Mouse (Mus musculus) intestine, embryonic 15.5 days (tissue): ENCODE measurements around the gene Dcps. TPM values are rescaled to one million over a fixed set of nuclear protein-coding genes. Genes with fewer than 3 reads are reported as not detected.

ENCODE experiments used
- ATAC-seq: fragments of 200-750 bp; cut with Nextera tagmentation; 2 replicates; pipeline ENCODE4 v1.8.0; 2017; ENCODE audit warnings: moderate TSS enrichment, moderate library complexity
- H3K27ac ChIP-seq: fragments of 300-500 bp; sonication (generic); 2 replicates; pipeline ENCODE4 v1.5.1; 2015; ENCODE audit warnings: mild to moderate bottlenecking, inconsistent platforms
- H3K27me3 ChIP-seq: fragments of 300-500 bp; sonication (generic); replicated peaks from 2 replicates; pipeline ENCODE4 v1.6.1; 2015; ENCODE audit warnings: inconsistent platforms
- H3K36me3 ChIP-seq: fragments of 300-500 bp; sonication (generic); 2 replicates; pipeline ENCODE4 v1.6.1; 2015; ENCODE audit warnings: inconsistent platforms
- H3K4me1 ChIP-seq: fragments of 300-500 bp; sonication (generic); replicated peaks from 2 replicates; pipeline ENCODE4 v1.6.1; 2015; ENCODE audit warnings: inconsistent platforms
- H3K4me2 ChIP-seq: fragments of 300-500 bp; sonication (generic); replicated peaks from 2 replicates; pipeline ENCODE4 v1.6.1; 2015; ENCODE audit warnings: mild to moderate bottlenecking, inconsistent platforms
- H3K4me3 ChIP-seq: fragments of 300-500 bp; sonication (generic); replicated peaks from 2 replicates; pipeline ENCODE4 v1.5.1; 2015; ENCODE audit warnings: inconsistent platforms
- H3K9ac ChIP-seq: fragments of 300-500 bp; sonication (generic); 2 replicates; pipeline ENCODE4 v1.6.1; 2015; ENCODE audit warnings: inconsistent platforms
- H3K9me3 ChIP-seq: fragments of 300-500 bp; sonication (generic); 2 replicates; pipeline ENCODE4 v1.6.1; 2016; ENCODE audit warnings: inconsistent platforms
- WGBS: fragments of 180-500 bp; shearing (Covaris S2); methylation state at CpG from one replicate; pipeline ENCODE4 v1.1.7; 2015; 5-methylcytosine and 5-hydroxymethylcytosine counted together
- polyA plus RNA-seq: library from polyadenylated mRNA; unstranded; fragments of >200 nt; fragmentation: Nextera tagmentation; extraction: Ambion mirVana; gene quantifications from 2 replicates; pipeline ENCODE4 v1.2.1, GENCODE M21; 2015

Gene Dcps
- polyA plus RNA-seq, result 86.1 and 87.1 TPM in 2 replicates

DNA sequence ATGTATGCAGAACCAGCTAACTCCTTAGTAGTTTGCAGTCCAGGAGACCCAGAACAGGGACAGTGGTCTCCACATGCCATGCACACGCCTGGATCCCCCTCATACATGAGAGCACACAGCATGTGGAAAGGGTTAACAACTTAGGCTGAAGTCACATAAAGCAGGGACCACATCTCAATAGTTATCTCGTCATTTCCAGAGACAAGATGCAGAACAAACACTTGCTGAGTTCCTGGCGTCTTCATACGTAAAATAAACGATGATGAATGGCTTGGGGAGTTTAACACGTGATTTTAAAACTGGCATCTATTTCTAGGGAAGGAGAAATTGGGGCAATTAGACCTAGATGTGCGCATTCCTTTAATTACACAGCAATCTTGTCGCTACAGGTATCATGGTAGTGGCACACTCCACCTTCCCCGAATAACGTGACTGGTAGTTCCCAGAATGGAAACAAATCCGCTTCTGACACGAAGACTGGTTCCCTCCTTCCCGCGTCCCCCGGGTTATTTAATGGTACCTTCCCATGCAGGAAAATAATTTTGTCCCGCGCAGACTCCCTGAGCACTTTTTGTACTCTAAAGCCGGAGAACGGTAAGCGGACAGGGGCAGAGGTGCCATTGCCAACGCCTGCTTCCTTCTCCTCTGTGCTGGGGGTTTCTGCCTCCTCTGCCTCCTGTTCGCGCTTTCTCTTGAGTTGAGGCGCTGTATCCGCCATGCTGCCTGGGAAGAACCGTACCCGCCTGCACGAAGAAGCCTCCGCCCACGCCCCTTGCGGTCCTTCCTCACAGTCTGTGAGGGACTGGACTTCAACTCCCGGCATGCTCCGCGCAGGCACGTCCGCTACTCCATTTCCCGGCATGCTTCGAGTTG is at the start of gene Dcps:
Gene Dcps, minus strand, starts transcription at position 811 of the 873 bp plus-strand sequence.
- Histone ChIP-seq H3K4me3 (peak within 1 kb of the TSS; percentile 65), H3K27me3 (no peaks in the 10 kb centered on the region), H3K36me3 (peaks cover 5% of the 10 kb centered on the region; the same call in 1 of the 2 replicates), H3K9me3 (no peaks in the 10 kb centered on the region), H3K4me1 (no peaks in the 10 kb centered on the region; the same call in 1 of the 2 replicates), H3K4me2 (peak within 1 kb of the TSS; percentile 70), H3K9ac (peak within 1 kb of the TSS; percentile 60), H3K27ac (peak within 1 kb of the TSS; percentile 89)
- under 1% methylated on average over 38 of the region's 38 CpGs for WGBS
- ATAC-seq, result peak; percentile 98

GRCm38 (mm10) chr9:35223466-35223865 is 47.6 kb upstream of the Dcps start:
- no peaks in the 10 kb centered on the region for H3K27me3 ChIP-seq
- H3K36me3 ChIP-seq, result 0 out of 2 replicates have a peak, but pooled peaks cover 5% of the 10 kb centered on the region
- H3K4me2 ChIP-seq, result no peak overlapping the region
- H3K4me3 ChIP-seq, result no peak overlapping the region
- no peaks in the 10 kb centered on the region for H3K9me3 ChIP-seq
- H3K27ac ChIP-seq, result no peak overlapping the region
- H3K9ac ChIP-seq, result no peak overlapping the region
- no peak for ATAC-seq
- H3K4me1 ChIP-seq, result no peaks in the 10 kb centered on the region
- 95% methylated on average over 3 of the region's 3 CpGs for WGBS

GRCm38 (mm10) chr9:35217963-35218362 is 42.1 kb upstream of the Dcps start:
- Histone ChIP-seq H3K4me2 (no peak overlapping the region), H3K27ac (no peak overlapping the region), H3K4me3 (no peak overlapping the region), H3K36me3 (peaks cover 34% of the 10 kb centered on the region), H3K27me3 (no peaks in the 10 kb centered on the region), H3K4me1 (no peaks in the 10 kb centered on the region), H3K9me3 (no peaks in the 10 kb centered on the region), H3K9ac (no peak overlapping the region)
- 56% methylated on average over 1 of the region's 1 CpGs for WGBS
- ATAC-seq, result no peak

DNA sequence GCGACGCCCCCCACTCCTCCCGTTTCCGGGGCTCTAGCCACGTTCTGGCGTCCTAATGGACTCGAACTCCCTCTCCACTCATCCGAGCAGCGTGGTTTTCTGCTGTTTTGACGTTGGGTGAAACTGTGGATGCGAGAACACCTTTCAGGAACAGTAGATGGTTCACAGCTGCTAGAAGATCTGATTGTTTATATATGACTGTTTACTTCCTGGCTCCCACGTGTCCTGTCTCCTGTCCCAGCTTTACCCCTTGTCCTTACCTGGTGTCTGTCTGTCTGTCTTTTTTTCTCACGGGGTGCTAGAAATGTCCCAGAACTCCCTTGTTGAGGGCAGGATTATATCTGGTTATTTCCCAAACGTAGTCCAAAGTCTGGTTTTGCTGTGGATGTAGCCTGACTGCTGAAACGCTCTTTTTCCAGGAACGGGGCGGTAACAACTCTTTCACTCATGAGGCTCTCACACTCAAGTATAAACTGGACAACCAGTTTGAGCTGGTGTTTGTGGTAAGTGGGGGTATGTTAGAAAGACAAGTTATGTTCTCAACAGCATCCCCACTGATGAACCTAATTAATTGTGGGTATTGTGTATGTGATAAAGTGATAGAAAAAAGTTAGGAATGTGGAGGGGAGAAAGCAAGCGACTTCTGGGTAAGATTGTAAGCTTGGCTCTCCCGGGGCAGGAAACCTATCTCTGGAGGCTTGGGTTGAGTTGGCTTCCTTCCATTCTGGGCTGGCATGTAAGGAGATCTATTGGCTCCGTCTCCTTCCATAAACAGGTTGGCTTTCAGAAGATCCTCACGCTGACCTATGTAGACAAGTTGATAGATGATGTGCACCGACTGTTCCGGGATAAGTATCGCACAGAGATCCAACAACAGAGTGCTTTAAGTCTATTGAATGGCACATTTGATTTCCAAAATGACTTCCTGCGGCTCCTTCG is 36.0 kb upstream of the Dcps start:
- H3K9ac ChIP-seq, result peak overlapping the region; percentile 77
- WGBS, result 29% methylated on average over 26 of the region's 26 CpGs
- H3K9me3 ChIP-seq, result no peaks in the 10 kb centered on the region
- peak; percentile 11 for ATAC-seq
- peak overlapping the region; percentile 69 for H3K4me3 ChIP-seq
- peaks cover 12% of the 10 kb centered on the region for H3K4me1 ChIP-seq
- H3K4me2 ChIP-seq, result peak overlapping the region; percentile 65
- H3K27ac ChIP-seq, result peak overlapping the region; percentile 65; the same call in 1 of the 2 replicates
- H3K36me3 ChIP-seq, result peaks cover 41% of the 10 kb centered on the region
- H3K27me3 ChIP-seq, result no peaks in the 10 kb centered on the region

- peak within 1 kb of the TSS; percentile 69 for H3K4me3 ChIP-seq
- 1% methylated on average over 65 of the region's 72 CpGs for WGBS
- peak within 1 kb of the TSS; percentile 77 for H3K9ac ChIP-seq
- ATAC-seq, result peak; percentile 100
- peak within 1 kb of the TSS; percentile 87 for H3K27ac ChIP-seq
- peaks cover 12% of the 10 kb centered on the region for H3K4me1 ChIP-seq
- peaks cover 41% of the 10 kb centered on the region for H3K36me3 ChIP-seq
- no peaks in the 10 kb centered on the region for H3K27me3 ChIP-seq
- H3K4me2 ChIP-seq, result peak within 1 kb of the TSS; percentile 75
- no peaks in the 10 kb centered on the region for H3K9me3 ChIP-seq
These were observed 34.9 kb upstream of the Dcps start, which contains the start of gene Foxred1 for GRCm38 (mm10) chr9:35210542-35211474. TSS of gene Foxred1 (minus strand) at chr9:35211055.

DNA sequence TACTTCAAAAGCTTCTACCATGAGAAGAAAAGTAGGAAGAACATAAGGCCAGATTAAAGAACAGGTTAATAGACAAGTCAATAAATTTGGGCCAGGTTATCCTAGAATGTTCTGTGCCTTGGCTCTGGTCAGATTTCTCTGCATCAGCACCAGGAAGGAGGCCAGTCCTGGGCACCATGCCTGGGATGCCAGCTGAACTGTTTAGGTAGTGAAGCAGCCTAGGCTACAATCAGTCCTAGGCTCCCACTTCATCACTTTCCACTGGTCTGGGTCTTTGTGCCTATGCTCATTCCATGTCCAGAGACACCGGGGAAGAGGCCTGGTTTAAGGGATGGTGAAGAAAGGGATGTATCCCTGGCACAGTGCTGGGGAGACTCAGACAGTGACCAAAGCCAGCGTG is 28.6 kb upstream of the Dcps start:
- Histone ChIP-seq H3K4me3 (no peak overlapping the region), H3K9ac (no peak overlapping the region), H3K9me3 (no peaks in the 10 kb centered on the region), H3K27me3 (no peaks in the 10 kb centered on the region), H3K27ac (no peak overlapping the region), H3K36me3 (peaks cover 23% of the 10 kb centered on the region), H3K4me2 (no peak overlapping the region), H3K4me1 (peaks cover 9% of the 10 kb centered on the region; the same call in 1 of the 2 replicates)
- ATAC-seq, result no peak
- 92% methylated on average over 2 of the region's 2 CpGs for WGBS

DNA sequence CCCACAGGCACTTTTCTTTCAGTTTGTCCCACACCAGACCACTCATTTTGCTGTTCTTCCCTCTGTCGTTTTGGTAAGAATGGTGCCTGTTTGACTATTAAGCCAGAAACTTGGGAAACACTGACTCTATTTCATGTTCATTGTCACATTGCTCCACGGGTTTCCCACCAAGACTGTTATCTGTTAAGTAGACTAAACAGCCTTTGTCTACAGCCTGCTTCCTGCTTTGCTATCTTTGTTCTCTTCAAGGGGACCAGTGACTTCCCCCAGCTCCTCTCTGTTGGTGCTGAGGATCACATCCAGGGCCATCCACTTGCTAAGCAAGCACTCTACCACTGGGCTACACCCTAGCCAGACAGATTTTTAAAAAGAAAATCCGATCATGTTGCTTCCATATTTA is 27.7 kb upstream of the Dcps start:
- Histone ChIP-seq H3K4me2 (no peak overlapping the region), H3K27me3 (no peaks in the 10 kb centered on the region), H3K9me3 (no peaks in the 10 kb centered on the region), H3K27ac (no peak overlapping the region), H3K4me1 (peaks cover 13% of the 10 kb centered on the region; the same call in 1 of the 2 replicates), H3K9ac (no peak overlapping the region), H3K36me3 (peaks cover 23% of the 10 kb centered on the region), H3K4me3 (no peak overlapping the region)
- 52% methylated on average over 3 of the region's 3 CpGs for WGBS
- no peak for ATAC-seq

DNA sequence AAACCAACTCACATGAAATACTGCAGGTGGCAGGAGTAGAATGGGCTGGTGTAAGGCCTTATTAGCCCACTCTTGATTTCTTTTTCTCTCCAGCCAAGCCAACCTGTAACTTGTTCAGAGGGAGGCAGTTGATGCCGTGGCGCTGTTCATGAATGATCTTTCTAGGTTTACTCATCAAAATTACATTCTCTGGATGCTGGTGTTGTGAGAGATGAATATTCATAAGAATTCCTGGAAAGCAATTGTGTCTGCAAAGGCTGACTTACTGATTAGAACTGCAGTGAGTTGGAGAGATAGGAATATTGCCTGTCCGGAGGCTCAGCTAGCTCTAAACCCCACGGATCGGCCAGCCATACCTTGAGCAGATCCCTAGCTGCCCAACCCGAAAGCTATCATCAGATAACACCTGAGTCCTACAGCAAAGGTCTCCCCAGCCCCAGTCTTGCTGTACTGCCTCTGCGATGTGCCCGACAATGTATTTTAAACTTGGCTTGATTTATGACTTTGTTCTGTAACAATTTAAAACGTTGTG is 24.7 kb upstream of the Dcps start:
- no peaks in the 10 kb centered on the region for H3K9me3 ChIP-seq
- no peaks in the 10 kb centered on the region for H3K27me3 ChIP-seq
- H3K4me3 ChIP-seq, result peak overlapping the region; percentile 73
- peak overlapping the region; percentile 83 for H3K4me2 ChIP-seq
- peaks cover 13% of the 10 kb centered on the region; the same call in 1 of the 2 replicates for H3K4me1 ChIP-seq
- no peak for ATAC-seq
- peak overlapping the region; percentile 85; the same call in 1 of the 2 replicates for H3K9ac ChIP-seq
- no peak overlapping the region for H3K27ac ChIP-seq
- peaks cover 4% of the 10 kb centered on the region for H3K36me3 ChIP-seq
- WGBS, result 45% methylated on average over 9 of the region's 9 CpGs

DNA sequence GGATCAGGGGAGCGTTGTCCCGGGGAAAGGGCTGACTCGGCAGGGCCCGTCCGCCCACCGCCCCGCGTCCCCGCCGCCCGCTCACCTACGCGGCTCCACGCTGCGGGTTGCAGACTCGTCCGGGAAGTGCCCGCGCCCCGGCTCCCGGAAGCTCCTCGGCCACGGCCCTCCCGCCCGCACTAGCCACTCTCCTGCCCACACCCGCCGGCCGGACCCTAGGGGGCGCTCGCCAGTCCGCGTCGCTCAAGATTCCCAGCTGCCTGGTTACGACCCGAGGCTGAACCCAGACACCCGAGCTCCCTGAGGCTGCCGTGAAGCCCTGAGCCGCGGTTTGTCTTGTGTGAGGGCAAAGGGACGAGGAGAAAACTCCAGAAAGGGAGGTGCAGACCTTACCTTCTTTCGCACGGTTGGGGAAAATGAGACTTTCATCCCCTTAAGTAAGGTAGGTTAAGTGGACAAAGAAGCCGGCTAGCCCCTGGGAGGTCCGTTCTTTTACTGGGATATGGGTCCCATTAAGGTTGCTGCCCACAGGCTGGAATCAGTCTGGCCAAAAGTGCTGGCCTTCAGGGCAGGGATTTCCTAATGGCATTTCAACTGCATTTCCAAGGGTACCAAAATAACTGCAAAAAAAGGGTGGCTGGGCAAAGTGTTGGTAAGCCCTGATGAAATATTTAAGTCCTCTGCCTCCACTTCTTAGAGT is 24.1 kb upstream of the Dcps start, which contains the start of the genes Srpr and Tirap:
Gene Srpr, plus strand, starts transcription at position 404 of the 700 bp plus-strand sequence.
Gene Tirap, minus strand, starts transcription at position 520 of the 700 bp plus-strand sequence.
- H3K27me3 ChIP-seq, result no peaks in the 10 kb centered on the region
- WGBS, result 0% methylated on average over 44 of the region's 44 CpGs
- no peaks in the 10 kb centered on the region for H3K9me3 ChIP-seq
- peak within 1 kb of the TSS; percentile 73 for H3K4me3 ChIP-seq
- peak within 1 kb of the TSS; percentile 56 for H3K27ac ChIP-seq
- ATAC-seq, result peak; percentile 96
- 0 out of 2 replicates have a peak, but pooled peaks cover 1% of the 10 kb centered on the region for H3K36me3 ChIP-seq
- peak within 1 kb of the TSS; percentile 85 for H3K9ac ChIP-seq
- H3K4me1 ChIP-seq, result peaks cover 13% of the 10 kb centered on the region; the same call in 1 of the 2 replicates
- H3K4me2 ChIP-seq, result peak within 1 kb of the TSS; percentile 83

GRCm38 (mm10) chr9:35198945-35199771 is 23.3 kb upstream of the Dcps start:
- Histone ChIP-seq H3K27me3 (no peaks in the 10 kb centered on the region), H3K4me2 (peak overlapping the region; percentile 83), H3K4me1 (peaks cover 13% of the 10 kb centered on the region; the same call in 1 of the 2 replicates), H3K9me3 (no peaks in the 10 kb centered on the region), H3K36me3 (no peaks in the 10 kb centered on the region), H3K9ac (peak overlapping the region; percentile 85), H3K27ac (peak overlapping the region; percentile 56), H3K4me3 (peak overlapping the region; percentile 73)
- WGBS, result 22% methylated on average over 18 of the region's 18 CpGs
- peak; percentile 75 for ATAC-seq
